7 mouse cellular contexts compared by ENCODE assay signal in the genomic region with DNA sequence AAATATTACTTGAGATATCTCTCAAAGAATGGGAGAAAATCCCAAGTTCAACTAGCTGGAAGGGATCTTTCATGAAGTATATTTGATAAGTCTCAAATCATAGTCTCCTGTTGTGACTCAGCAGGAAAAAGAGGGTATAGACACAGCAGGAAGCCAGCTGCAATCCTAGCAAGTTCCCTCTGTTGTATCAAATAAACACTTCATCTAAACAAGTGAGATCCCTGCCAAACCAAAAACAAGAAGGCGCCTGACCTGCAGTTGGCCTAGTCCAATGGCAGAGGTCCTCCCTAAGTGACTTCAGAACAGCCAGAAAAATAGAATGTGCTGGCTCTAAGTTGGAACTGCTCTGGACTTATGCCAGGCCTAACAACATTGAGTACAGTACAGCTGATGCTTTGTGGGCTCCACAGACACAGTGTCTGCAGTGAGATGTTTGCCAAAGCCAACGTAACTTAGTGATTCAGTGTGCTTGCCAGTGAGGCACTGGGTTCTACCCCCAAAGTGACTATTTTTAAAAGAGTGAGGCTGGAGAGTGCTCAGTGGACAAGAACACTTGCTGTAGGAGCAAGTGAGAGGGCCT. TPM values are rescaled to one million over a fixed set of nuclear protein-coding genes. Genes with fewer than 3 reads are reported as not detected.
DNase-seq lines count a peak whose midpoint lies in the region; ATAC-seq lines count a peak whose summit lies in the region.

No protein-coding gene starts in this region.

- ATAC-seq in midbrain, embryonic 11.5 days (ENCODE audit: low FRiP score), result no peak
- no peak for ATAC-seq in midbrain, embryonic 13.5 days

- DNase-seq in midbrain, embryonic 11.5 days (ENCODE audit: low spot score, missing footprints), result peak; percentile 54
- DNase-seq in frontal cortex, postnatal 36 days (ENCODE audit: low spot score in 2 of 2), result peak; percentile 35 to 45
- DNase-seq in kidney, postnatal 14 days, result peak; percentile 51
- DNase-seq in lung, postnatal 10 days, result peak; percentile 74
- no peak for DNase-seq in embryo, embryonic 9.5 days (ENCODE audit: extremely low spot score)
- DNase-seq in testis, postnatal 14 days (ENCODE audit: low spot score), result no peak

- no peak overlapping the region for H3K9ac ChIP-seq in midbrain, embryonic 11.5 days (ENCODE audit: low read length)
- H3K9ac ChIP-seq in midbrain, embryonic 13.5 days (replicated peaks), result no peak overlapping the region

- H3K4me3 ChIP-seq in midbrain, embryonic 11.5 days (ENCODE audit: low read depth, low read length), result no peak overlapping the region
- no peak overlapping the region for H3K4me3 ChIP-seq in midbrain, embryonic 13.5 days (replicated peaks)

- H3K4me2 ChIP-seq in midbrain, embryonic 11.5 days, result no peak overlapping the region
- no peak overlapping the region for H3K4me2 ChIP-seq in midbrain, embryonic 13.5 days (replicated peaks)

- H3K9me3 ChIP-seq in midbrain, embryonic 11.5 days (ENCODE audit: control insufficient read depth, low read length), result no peaks in the 10 kb centered on the region
- no peaks in the 10 kb centered on the region for H3K9me3 ChIP-seq in midbrain, embryonic 13.5 days

- no peaks in the 10 kb centered on the region for H3K4me1 ChIP-seq in midbrain, embryonic 11.5 days (ENCODE audit: control insufficient read depth, insufficient read depth, low read length)
- no peaks in the 10 kb centered on the region for H3K4me1 ChIP-seq in midbrain, embryonic 13.5 days (replicated peaks)

- WGBS in midbrain, embryonic 11.5 days, result 87% methylated on average over 2 of the region's 2 CpGs
- WGBS in midbrain, embryonic 13.5 days, result 90% methylated on average over 2 of the region's 2 CpGs

- no peak overlapping the region for H3K27ac ChIP-seq in midbrain, embryonic 11.5 days (ENCODE audit: low read depth, low read length)
- no peak overlapping the region for H3K27ac ChIP-seq in midbrain, embryonic 13.5 days

- H3K27me3 ChIP-seq in midbrain, embryonic 11.5 days (ENCODE audit: control insufficient read depth, insufficient read depth, low read length), result no peaks in the 10 kb centered on the region
- H3K27me3 ChIP-seq in midbrain, embryonic 13.5 days, result no peaks in the 10 kb centered on the region

- peaks cover 2% of the 10 kb centered on the region; the same call in 1 of the 2 replicates for H3K36me3 ChIP-seq in midbrain, embryonic 11.5 days (ENCODE audit: control insufficient read depth, insufficient read depth, low read length)
- peaks cover 58% of the 10 kb centered on the region for H3K36me3 ChIP-seq in midbrain, embryonic 13.5 days

RNA-seq across cellular contexts. Expression of a gene that starts 22.6 kb away (rescaled TPM):
- 10.5 and 13.8 TPM in 2 replicates for polyA plus RNA-seq in midbrain, embryonic 11.5 days (2014; fragmentation: Nextera tagmentation; extraction: Ambion mirVana)
- polyA plus RNA-seq in midbrain, embryonic 13.5 days (2015; fragmentation: Nextera tagmentation; extraction: Ambion mirVana), result 15.1 and 15.7 TPM in 2 replicates

RNA-seq across cellular contexts. Expression of a gene that starts 47.3 kb away (rescaled TPM):
- polyA plus RNA-seq in midbrain, embryonic 11.5 days (2014; fragmentation: Nextera tagmentation; extraction: Ambion mirVana), result 35.5 and 36.3 TPM in 2 replicates
- polyA plus RNA-seq in midbrain, embryonic 13.5 days (2015; fragmentation: Nextera tagmentation; extraction: Ambion mirVana), result 15.7 and 18.6 TPM in 2 replicates

Comparison
In these comparisons a context has a peak if more than half of its experiments do, and no peak if none do; other contexts are left out.
1. DNase-seq: peak in midbrain, embryonic 11.5 days (single experiment), frontal cortex, postnatal 36 days (2 of 2), kidney, postnatal 14 days (single experiment) and lung, postnatal 10 days (single experiment); none in embryo, embryonic 9.5 days (single experiment) and testis, postnatal 14 days (single experiment).